ENCODE assay signal across 19 mouse cellular contexts in genomic region chr19:28520761-28521181, GRCm38 (mm10).
DNase-seq lines count a peak whose midpoint lies in the region; ATAC-seq and TF ChIP-seq lines count a peak whose summit lies in the region.
"Had no signal": no experiment of that assay in that cellular context is flagged by ENCODE, and none has a peak within 500 bp of the region (broad histone marks: within the 10 kb centered on the region; RNA-seq: fewer than 3 reads in every experiment).

No protein-coding gene starts in this region.

- H3K36me3 ChIP-seq in intestine, embryonic 15.5 days: no peaks in the 10 kb centered on the region
- no peaks in the 10 kb centered on the region for H3K36me3 ChIP-seq in intestine, postnatal 0 days (ENCODE audit: control insufficient read depth, insufficient read depth)
- no peaks in the 10 kb centered on the region for H3K36me3 ChIP-seq in kidney, embryonic 15.5 days
- no peaks in the 10 kb centered on the region for H3K36me3 ChIP-seq in stomach, embryonic 14.5 days (ENCODE audit: control insufficient read depth, insufficient read depth, low read length)
- H3K36me3 ChIP-seq in forebrain, embryonic 13.5 days (ENCODE audit: poor library complexity, severe bottlenecking): no peaks in the 10 kb centered on the region
- H3K36me3 ChIP-seq: forebrain, embryonic 12.5 days; heart, embryonic 15.5 days; hindbrain, embryonic 15.5 days; limb, embryonic 13.5 days had no signal

- no peak overlapping the region for H3K9ac ChIP-seq in intestine, embryonic 15.5 days
- H3K9ac ChIP-seq in intestine, postnatal 0 days (ENCODE audit: low read depth, low read length): no peak overlapping the region
- H3K9ac ChIP-seq in kidney, embryonic 15.5 days: no peak overlapping the region
- H3K9ac ChIP-seq in stomach, embryonic 14.5 days (replicated peaks; ENCODE audit: low read depth, low read length): no peak overlapping the region
- H3K9ac ChIP-seq in forebrain, embryonic 13.5 days: no peak overlapping the region
- H3K9ac ChIP-seq: forebrain, embryonic 12.5 days; heart, embryonic 15.5 days; hindbrain, embryonic 15.5 days; limb, embryonic 13.5 days had no signal

- H3K27ac ChIP-seq in intestine, embryonic 15.5 days: peak overlapping the region; percentile 56; the same call in 1 of the 2 replicates
- no peak overlapping the region for H3K27ac ChIP-seq in intestine, postnatal 0 days (ENCODE audit: low read depth, low read length)
- peak overlapping the region; percentile 79 for H3K27ac ChIP-seq in kidney, embryonic 15.5 days
- H3K27ac ChIP-seq in stomach, embryonic 14.5 days (ENCODE audit: low read length): no peak overlapping the region
- H3K27ac ChIP-seq in forebrain, embryonic 13.5 days: no peak overlapping the region
- H3K27ac ChIP-seq: forebrain, embryonic 12.5 days; heart, adult 2 months; heart, embryonic 15.5 days; hindbrain, embryonic 15.5 days; limb, embryonic 13.5 days had no signal

- no peak overlapping the region for H3K4me3 ChIP-seq in intestine, embryonic 15.5 days (replicated peaks)
- H3K4me3 ChIP-seq in intestine, postnatal 0 days (ENCODE audit: low read depth, low read length): no peak overlapping the region
- H3K4me3 ChIP-seq in kidney, embryonic 15.5 days (replicated peaks): no peak overlapping the region
- H3K4me3 ChIP-seq in stomach, embryonic 14.5 days (ENCODE audit: low read depth, low read length): no peak overlapping the region
- H3K4me3 ChIP-seq in forebrain, embryonic 13.5 days: no peak overlapping the region
- H3K4me3 ChIP-seq: forebrain, embryonic 12.5 days; heart, adult 2 months; heart, embryonic 15.5 days; hindbrain, embryonic 15.5 days; limb, embryonic 13.5 days had no signal

- no peak for DNase-seq in c-Kit-positive CD71-positive TER-119-positive erythroid progenitor cells, embryonic 14.5 days (ENCODE audit: low spot score)
- DNase-seq in cerebellum, postnatal 10 days: no peak
- DNase-seq: cerebellum, adult 8-10 months; gastrocnemius, postnatal 10 days; heart, adult 2 months; heart, postnatal 4 days; lung, adult 2 months; lung, postnatal 36 days; right cerebral cortex, postnatal 4 days; thymus, adult 2 months had no signal

- peaks cover 24% of the 10 kb centered on the region for H3K4me1 ChIP-seq in intestine, embryonic 15.5 days (replicated peaks)
- peaks cover 14% of the 10 kb centered on the region; the same call in 1 of the 2 replicates for H3K4me1 ChIP-seq in intestine, postnatal 0 days (replicated peaks; ENCODE audit: control insufficient read depth, insufficient read depth, low read length)
- peaks cover 39% of the 10 kb centered on the region for H3K4me1 ChIP-seq in kidney, embryonic 15.5 days
- peaks cover 3% of the 10 kb centered on the region; the same call in 1 of the 2 replicates for H3K4me1 ChIP-seq in stomach, embryonic 14.5 days (ENCODE audit: control insufficient read depth, insufficient read depth, low read length)
- H3K4me1 ChIP-seq in forebrain, embryonic 13.5 days: peaks cover 11% of the 10 kb centered on the region
- H3K4me1 ChIP-seq: hindbrain, embryonic 15.5 days had no signal

- H3K4me2 ChIP-seq in intestine, embryonic 15.5 days (replicated peaks): no peak overlapping the region
- H3K4me2 ChIP-seq in intestine, postnatal 0 days (replicated peaks; ENCODE audit: low read depth): no peak overlapping the region
- no peak overlapping the region for H3K4me2 ChIP-seq in kidney, embryonic 15.5 days
- H3K4me2 ChIP-seq in stomach, embryonic 14.5 days (replicated peaks; ENCODE audit: low read depth, low read length): no peak overlapping the region
- no peak overlapping the region for H3K4me2 ChIP-seq in forebrain, embryonic 13.5 days
- H3K4me2 ChIP-seq: forebrain, embryonic 12.5 days; heart, embryonic 15.5 days; hindbrain, embryonic 15.5 days; limb, embryonic 13.5 days had no signal

- peak; percentile 71 for ATAC-seq in intestine, embryonic 15.5 days
- peak; percentile 36; the same call in 1 of the 2 replicates for ATAC-seq in intestine, postnatal 0 days
- peak; percentile 76 for ATAC-seq in kidney, embryonic 15.5 days (replicated peaks; ENCODE audit: low FRiP score)
- ATAC-seq in stomach, embryonic 14.5 days (ENCODE audit: insufficient number of reproducible peaks, insufficient read depth, low FRiP score, low read depth): peak; percentile 85
- ATAC-seq in forebrain, embryonic 13.5 days: no peak

- no peaks in the 10 kb centered on the region for H3K9me3 ChIP-seq in intestine, embryonic 15.5 days
- H3K9me3 ChIP-seq in intestine, postnatal 0 days (ENCODE audit: control insufficient read depth): no peaks in the 10 kb centered on the region
- no peaks in the 10 kb centered on the region for H3K9me3 ChIP-seq in kidney, embryonic 15.5 days (replicated peaks)
- H3K9me3 ChIP-seq in stomach, embryonic 14.5 days (ENCODE audit: control insufficient read depth, low read depth, low read length): no peaks in the 10 kb centered on the region
- H3K9me3 ChIP-seq in forebrain, embryonic 13.5 days (replicated peaks): no peaks in the 10 kb centered on the region
- H3K9me3 ChIP-seq: forebrain, embryonic 12.5 days; heart, embryonic 15.5 days; hindbrain, embryonic 15.5 days; limb, embryonic 13.5 days had no signal

- WGBS in intestine, embryonic 15.5 days: 36% methylated on average over 6 of the region's 6 CpGs
- 27% methylated on average over 6 of the region's 6 CpGs for WGBS in intestine, postnatal 0 days
- WGBS in kidney, embryonic 15.5 days: 67% methylated on average over 6 of the region's 6 CpGs
- 40% methylated on average over 6 of the region's 6 CpGs for WGBS in stomach, embryonic 14.5 days
- 52% methylated on average over 6 of the region's 6 CpGs for WGBS in forebrain, embryonic 13.5 days

- no peaks in the 10 kb centered on the region for H3K27me3 ChIP-seq in intestine, embryonic 15.5 days (replicated peaks)
- peaks cover 2% of the 10 kb centered on the region; the same call in 1 of the 2 replicates for H3K27me3 ChIP-seq in intestine, postnatal 0 days (replicated peaks; ENCODE audit: control insufficient read depth, insufficient read depth, low read length)
- H3K27me3 ChIP-seq in kidney, embryonic 15.5 days: no peaks in the 10 kb centered on the region
- no peaks in the 10 kb centered on the region for H3K27me3 ChIP-seq in stomach, embryonic 14.5 days (ENCODE audit: control insufficient read depth, insufficient read depth, low read length)
- no peaks in the 10 kb centered on the region for H3K27me3 ChIP-seq in forebrain, embryonic 13.5 days
- H3K27me3 ChIP-seq: forebrain, embryonic 12.5 days; heart, embryonic 15.5 days; hindbrain, embryonic 15.5 days; limb, embryonic 13.5 days had no signal

- no peak for TF ChIP-seq CTCF in intestine, postnatal 0 days (IDR thresholded peaks at IDR 0.05; ENCODE audit: low read depth)

Comparison
In these comparisons a context has a peak if more than half of its experiments do, and no peak if none do; other contexts are left out.
1. H3K27ac ChIP-seq: peak in intestine, embryonic 15.5 days (single experiment) and kidney, embryonic 15.5 days (single experiment); none in intestine, postnatal 0 days (single experiment), stomach, embryonic 14.5 days (single experiment) and forebrain, embryonic 13.5 days (single experiment).